Mouse (Mus musculus) spleen, adult 2 months (tissue): ENCODE data around the gene Pde3a.

Source experiments
- CTCF ChIP-seq: fragments of 200-500 bp; IDR thresholded peaks from 2 replicates; pipeline ENCODE4 v1.5.1; 2011; ENCODE audit warnings: mild to moderate bottlenecking, inconsistent platforms; ENCODE audit not compliant: insufficient read depth, insufficient read length, insufficient replicate concordance; ENCODE audit errors: extremely low read depth
- POLR2A ChIP-seq: fragments of 200-500 bp; IDR thresholded peaks from 2 replicates; pipeline ENCODE4 v1.6.1; 2011; ENCODE audit warnings: low read depth, low read length, inconsistent platforms

DNA sequence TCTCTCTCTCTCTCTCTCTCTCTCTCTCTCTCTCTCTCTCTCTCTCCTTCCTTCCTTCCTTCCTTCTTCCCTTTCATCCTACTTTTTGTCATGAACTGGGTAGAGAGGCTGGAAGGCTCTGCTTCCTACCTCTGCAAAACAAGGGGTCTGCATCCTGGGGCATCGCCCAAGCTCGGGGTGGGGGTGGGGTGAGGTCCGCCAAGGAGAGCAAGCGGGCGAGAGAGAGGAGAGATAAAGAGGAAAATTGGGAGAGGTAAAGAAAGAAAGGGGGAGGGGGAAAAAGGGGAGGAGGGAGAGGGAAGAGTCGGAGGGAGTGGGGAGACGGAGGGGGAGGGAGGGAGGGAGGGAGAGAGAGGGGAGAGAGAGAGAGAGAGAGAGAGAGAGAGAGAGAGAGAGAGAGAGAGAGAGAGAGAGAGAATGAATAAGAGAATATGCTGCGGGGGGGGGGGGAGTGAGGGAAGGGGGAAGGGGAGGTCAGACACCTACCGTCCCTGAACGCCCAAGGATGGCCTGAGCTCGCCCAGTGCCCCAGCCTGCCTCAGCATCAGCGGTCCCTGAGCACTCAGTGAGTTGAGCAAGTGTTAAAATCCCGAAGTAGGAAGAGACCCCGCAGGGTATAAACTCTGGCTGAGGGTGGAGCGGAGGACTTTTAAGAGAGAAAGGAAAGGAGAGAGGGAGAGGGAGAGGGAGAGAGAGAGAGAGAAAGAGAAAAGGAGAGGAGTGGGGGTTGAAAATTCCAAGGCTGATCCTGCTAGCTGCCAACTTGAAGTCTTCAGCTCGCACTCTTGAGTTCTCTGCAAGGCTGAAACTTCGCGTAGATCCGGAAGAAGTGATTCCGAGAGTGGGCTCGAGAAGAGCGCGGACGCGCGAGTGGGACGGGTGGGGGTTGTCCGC is at the start of gene Pde3a:
- no peak for TF ChIP-seq CTCF
- no peak for TF ChIP-seq POLR2A
